Mouse (Mus musculus): ENCODE results near the gene Galk2.

The Galk2 gene

DNA sequence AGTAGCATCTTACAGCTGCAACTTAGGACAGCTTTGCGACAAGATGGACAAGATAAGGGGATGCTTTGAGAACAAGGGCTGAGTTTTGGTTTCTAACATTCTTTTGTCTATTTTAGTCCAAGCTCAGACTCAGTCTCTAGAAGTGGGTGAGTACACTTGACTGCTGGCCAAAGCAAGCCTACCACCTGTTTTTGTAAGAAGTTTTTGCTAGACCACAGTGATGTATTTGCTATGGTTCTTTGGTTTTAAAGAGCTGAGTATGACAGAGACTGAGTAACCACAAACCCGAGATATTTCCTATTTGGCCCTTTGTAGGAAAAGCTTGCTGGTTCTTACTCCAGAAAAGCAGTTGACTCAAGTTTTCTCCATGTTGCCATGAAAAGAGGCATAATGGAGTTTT lies 89.3 kb downstream of the Galk2 start:
- no peak for DNase-seq

DNA sequence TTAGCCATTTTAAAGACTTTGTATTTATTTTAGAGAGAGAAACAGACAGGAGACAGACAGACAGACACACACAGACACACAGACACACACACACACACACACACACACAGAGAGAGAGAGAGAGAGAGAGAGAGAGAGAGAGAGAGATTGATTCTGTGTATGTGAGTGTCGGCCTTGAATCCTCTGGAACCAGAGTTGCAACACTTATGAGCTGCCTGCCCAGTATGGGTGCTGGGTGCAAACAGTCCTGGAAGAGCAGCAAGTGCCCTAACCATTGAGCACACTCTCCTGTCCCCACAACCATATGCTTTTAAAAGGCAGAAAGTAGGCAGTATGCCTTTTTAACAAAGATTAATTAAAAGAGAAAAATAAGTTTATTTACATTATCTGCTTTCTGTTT lies 109.9 kb downstream of the Galk2 start:
- DNase-seq: no peak

DNA sequence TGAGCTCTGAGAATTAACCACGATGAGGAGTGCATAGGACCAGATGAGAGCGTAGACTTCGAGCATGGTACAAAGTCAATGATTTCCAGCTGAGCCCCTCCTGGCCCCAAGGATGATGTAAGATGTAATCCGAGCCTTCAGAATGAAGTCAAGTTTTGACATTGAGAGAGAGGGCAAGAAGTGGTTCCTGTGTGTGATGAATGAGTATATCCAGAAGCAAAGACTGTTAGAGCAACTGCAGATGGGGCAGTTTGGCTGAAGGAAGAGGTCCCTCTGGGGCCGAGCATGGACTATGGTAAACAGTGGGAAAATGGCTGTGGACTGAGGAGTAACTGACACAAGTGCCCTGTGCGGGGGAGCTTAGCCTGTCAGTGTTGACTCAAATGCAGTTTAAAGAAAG lies 114.3 kb downstream of the Galk2 start:
- DNase-seq: no peak

DNA sequence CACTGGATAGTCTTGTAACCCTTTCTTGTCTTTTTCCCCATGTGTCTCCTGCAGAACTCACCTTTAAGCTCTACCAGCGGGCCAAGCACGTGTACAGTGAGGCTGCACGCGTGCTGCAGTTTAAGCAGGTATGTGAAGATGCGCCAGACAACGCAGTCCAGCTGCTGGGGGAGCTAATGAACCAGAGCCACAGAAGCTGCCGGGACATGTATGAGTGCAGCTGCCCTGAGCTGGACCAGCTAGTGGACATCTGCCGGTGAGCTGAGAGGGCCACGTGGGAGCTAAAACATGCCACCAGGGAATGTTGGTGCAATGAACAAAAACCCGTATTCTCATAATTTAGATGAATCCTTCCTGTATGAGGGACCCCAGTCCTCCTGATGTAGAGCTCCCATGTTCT lies 116.3 kb downstream of the Galk2 start:
- DNase-seq: no peak

DNA sequence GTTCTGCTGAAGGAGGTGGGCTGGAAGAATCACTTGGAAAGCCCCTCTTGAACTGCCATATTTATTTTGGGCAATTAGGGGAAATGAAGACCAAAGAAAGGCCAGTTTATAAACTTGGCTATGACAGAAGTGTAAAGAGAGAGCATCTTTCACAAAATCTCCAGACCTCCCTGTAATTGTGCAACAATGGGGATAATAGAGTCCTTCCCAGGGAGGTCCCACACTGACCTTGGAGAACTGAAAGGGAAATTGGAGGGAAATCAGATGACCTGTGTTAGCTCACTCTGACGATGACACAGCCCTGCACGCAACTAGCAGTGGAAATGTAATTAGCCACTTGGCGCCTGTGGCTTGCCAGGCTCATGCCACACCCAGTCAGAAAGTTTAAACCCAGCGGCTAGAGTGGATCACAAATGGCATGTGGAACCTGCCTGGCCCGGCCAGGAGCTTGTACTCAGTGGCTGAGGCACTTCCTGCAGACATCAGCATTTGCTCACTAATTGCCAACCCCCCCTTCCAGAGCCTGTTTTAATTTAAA lies 117.0 kb downstream of the Galk2 start:
- DNase-seq: no peak

DNA sequence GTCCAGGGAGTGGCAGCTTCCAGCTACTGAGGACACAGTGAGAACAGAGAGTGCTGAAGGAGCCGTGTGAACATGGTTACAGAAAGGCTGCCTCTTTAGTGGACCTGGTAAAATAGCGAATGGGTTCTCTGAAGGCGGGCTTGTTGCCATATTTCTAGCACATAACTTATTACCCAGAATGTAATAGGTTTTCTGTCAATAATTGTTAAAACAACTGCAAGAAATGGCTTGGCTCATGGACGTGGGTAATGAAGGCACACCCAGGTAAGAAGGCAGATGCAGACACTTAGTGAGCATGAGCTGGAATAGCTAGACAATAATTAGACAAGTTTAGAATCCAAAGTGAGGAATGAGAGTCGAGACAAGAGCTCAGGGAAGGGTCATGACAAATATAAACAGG lies 143.4 kb downstream of the Galk2 start:
- DNase-seq: no peak

DNA sequence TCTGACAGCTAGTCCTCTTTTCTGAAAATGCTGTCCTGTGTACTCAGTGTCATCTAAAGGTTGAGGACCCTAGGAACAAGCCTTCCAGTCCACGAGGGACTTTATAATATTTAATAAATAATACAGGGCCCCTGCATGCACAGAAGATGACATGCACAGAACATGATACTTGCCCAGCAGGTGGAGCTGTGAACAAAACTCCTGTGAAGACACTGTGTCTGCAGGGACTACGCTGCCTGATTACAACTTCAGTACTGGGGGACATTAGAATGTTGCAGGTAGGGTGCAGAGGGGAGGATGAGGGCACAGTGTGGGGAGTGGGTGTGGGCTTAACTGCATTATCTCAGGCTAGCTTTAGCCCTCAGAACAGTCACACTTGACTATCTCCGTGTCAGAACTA lies 147.2 kb downstream of the Galk2 start:
- DNase-seq: peak in 1 of 2 experiments; percentile 29

DNA sequence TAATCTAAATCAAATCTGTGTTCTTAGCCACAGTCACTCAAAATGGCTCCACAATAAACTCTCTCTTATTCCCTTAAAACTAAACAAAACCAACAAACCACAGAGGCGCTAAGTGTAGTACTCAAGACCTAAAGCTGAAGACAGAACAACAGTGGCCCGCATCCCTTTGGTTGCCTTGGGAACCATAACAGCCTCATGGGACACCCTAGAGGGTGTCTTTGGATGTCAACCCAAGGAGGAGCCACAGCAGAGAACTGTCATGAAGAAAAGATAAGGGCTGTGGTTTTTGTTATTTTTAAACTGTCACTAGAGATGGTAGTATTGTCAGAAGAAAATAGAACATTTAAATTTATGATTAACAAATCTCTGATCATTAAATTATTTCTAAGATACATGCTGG lies 147.8 kb downstream of the Galk2 start:
- no peak for DNase-seq

DNA sequence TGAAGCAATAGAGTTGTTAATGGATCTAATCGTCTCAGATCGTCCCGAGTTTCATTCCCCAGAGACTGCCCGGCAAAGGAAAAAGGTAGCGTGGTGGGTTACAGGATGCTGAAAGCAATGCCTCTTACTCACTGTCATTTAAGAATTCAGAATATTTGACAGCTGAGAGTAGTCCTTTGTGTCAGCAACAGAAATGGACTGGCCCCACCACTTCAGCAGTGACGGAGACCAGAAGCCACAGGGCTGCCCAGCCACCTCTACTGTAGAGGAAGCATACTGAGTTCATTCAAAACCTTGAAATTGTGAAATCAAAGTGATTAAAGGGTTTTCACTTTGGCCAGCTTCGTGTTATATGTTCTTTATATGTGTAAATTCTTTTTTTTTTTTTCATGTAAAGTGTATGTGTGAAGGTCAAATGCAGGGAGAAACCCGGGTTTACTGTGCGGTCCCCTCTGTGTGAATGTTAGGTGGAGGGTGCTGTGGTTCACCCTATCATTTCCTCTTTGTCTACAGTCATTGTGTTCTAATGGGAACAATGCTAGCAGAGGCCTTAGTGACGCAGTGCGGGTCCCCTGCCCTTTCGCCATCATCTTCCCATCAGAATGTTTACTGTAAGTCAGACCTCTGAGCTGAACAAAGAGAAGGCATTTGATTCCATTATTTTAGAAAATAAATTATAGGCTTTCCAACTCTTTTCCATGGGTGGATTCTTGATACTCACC lies 156.2 kb downstream of the Galk2 start:
- DNase-seq: no peak

DNA sequence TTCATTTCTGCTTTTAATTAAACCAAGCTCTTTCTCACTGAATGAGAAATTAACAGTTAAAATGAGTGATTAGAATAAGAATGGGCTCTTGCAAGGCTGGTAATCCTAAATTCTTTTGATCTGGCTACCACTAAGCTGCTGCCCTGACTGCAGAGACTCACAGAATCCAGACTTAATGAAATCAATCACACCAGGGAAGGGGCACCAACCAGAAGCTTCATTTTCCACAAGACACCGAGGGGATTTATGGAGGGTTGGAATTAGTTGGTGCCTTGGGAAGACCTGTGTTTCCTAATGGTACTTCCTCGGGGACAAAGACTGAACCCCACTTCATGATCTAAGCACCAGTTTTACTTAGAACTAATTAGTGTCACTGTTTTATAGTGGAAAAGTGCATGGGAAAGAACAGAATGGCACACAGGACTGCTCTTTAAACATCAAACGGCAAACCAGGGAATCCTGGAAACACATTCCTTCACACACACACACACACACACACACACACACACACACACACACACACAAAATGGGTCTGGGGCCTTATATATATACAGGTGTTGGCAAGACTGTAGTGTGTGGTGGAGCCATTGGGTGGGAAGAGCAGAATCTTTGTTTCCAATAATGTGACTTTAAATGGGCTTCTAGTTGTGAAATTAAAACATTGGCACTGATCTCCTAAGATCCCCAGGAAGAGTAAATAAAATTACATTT lies 157.0 kb downstream of the Galk2 start:
- no peak for DNase-seq

DNA sequence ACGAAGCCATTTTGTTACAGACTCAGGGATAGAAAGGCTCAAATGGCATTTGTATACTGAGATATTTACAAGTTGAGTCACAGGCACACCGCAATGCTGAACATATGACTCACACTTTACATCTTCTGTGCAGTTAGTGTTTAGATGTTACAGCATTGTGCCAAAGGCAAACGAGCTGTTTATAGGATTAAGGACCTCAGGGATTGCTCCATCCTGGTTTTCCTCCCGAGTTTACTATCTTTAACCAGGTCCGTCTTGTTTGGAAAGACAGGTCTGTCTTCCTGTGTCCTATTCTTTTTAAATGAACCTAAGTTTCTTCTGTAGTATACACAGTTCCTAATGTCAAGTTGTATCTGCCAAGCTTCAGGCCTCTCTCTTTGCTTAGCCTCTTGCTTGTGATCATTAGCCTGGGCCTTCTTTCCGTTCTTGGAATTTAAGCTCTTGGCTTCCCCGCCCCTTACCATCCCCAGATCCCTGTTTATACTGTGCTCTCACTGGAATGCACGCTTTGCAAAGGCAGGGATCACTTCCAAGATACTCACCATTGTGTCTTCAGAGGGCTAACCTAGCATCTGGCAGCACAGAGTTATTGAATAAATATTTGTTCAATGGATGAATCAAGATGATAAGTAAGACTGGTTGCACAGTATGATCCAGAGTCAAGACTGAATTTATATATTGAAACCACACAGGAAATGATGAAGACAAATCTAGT lies 172.4 kb downstream of the Galk2 start:
- no peak for DNase-seq

DNA sequence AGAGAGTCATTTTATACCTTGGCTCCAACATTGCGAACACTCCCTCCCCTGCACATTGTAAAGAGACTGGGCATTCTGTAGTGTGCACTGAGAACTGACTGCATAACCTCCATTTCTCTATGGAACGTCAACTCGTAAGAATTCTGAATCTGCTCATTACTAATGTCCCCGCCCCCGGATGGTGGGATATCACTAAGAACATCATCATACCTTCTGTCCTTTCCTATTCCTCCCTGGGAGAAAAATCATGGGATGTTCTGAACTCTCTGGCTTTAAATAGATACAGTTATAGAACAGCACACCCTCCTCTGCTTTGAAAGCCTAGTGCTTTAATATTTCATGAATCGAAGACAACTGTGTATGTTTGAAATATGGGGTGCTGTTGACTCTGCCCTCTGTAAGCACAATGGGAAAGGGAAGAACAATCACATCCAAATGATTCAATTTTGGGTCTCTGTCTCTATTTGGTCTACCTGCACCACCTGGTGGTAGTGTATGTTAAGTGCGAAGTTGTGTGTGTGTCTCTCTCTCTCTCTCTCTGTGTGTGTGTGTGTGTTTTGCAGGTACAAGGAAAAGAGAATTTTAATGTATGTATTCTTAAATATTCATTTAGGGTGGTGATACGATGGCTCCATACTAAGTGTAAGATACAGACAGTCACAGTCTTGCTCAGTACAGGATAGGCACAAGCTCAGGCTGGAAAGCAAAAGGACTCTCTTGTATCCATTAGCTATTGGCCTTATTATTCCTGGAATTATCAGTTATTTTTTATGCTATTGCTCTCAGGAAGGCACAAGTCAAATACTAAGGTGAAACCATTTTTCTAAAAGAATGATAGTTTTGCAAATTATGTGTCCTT lies 174.4 kb downstream of the Galk2 start:
- DNase-seq: no peak

Data from spleen, adult 18-20 months (tissue).